9 mouse cellular contexts compared by ENCODE assay signal in genomic region chr11:115277604-115277975, GRCm38 (mm10). TPM values are rescaled to one million over a fixed set of nuclear protein-coding genes. Genes with fewer than 3 reads are reported as not detected.
DNase-seq lines count a peak whose midpoint lies in the region; ATAC-seq and TF ChIP-seq lines count a peak whose summit lies in the region.
"Had no signal": no experiment of that assay in that cellular context is flagged by ENCODE, and none has a peak within 500 bp of the region (broad histone marks: within the 10 kb centered on the region; RNA-seq: fewer than 3 reads in every experiment).

No protein-coding gene starts in this region.

- WGBS in embryonic facial prominence, embryonic 11.5 days = 18% methylated on average over 7 of the region's 7 CpGs
- WGBS in intestine, embryonic 14.5 days = 19% methylated on average over 7 of the region's 7 CpGs
- 24% methylated on average over 7 of the region's 7 CpGs for WGBS in neural tube, embryonic 12.5 days

- no peaks in the 10 kb centered on the region for H3K9me3 ChIP-seq in embryonic facial prominence, embryonic 11.5 days (replicated peaks; ENCODE audit: control insufficient read depth, low read length)
- H3K9me3 ChIP-seq in intestine, embryonic 14.5 days (ENCODE audit: control insufficient read depth, low read length) = no peaks in the 10 kb centered on the region
- H3K9me3 ChIP-seq in neural tube, embryonic 12.5 days = no peaks in the 10 kb centered on the region

- no peak for TF ChIP-seq CTCF in left cerebral cortex, adult 2 months (IDR thresholded peaks at IDR 0.05)

- H3K27me3 ChIP-seq in embryonic facial prominence, embryonic 11.5 days (ENCODE audit: control insufficient read depth, insufficient read depth, low read length) = no peaks in the 10 kb centered on the region
- H3K27me3 ChIP-seq in intestine, embryonic 14.5 days (replicated peaks; ENCODE audit: control insufficient read depth, insufficient read depth, low read length) = no peaks in the 10 kb centered on the region
- H3K27me3 ChIP-seq in neural tube, embryonic 12.5 days (replicated peaks) = no peaks in the 10 kb centered on the region

- H3K4me3 ChIP-seq in left cerebral cortex, adult 2 months = peak overlapping the region; percentile 75
- peak overlapping the region; percentile 59 for H3K4me3 ChIP-seq in embryonic facial prominence, embryonic 11.5 days (ENCODE audit: low read depth, low read length)
- peak overlapping the region; percentile 70 for H3K4me3 ChIP-seq in intestine, embryonic 14.5 days (ENCODE audit: low read depth, low read length)
- peak overlapping the region; percentile 55 for H3K4me3 ChIP-seq in neural tube, embryonic 12.5 days

- no peaks in the 10 kb centered on the region; the same call in none of the 2 replicates for H3K4me1 ChIP-seq in embryonic facial prominence, embryonic 11.5 days (ENCODE audit: control insufficient read depth, insufficient read depth, low read length)
- H3K4me1 ChIP-seq in intestine, embryonic 14.5 days (replicated peaks; ENCODE audit: control insufficient read depth, insufficient read depth, low read length) = peaks cover 13% of the 10 kb centered on the region; the same call in 1 of the 2 replicates
- peaks cover 22% of the 10 kb centered on the region for H3K4me1 ChIP-seq in neural tube, embryonic 12.5 days

- intact Hi-C loops in left cerebral cortex, adult 2 months (cut with DNase I) = no loop called here
- intact Hi-C loops in left cerebral cortex, postnatal 36 days (cut with DNase I) = no loop called here

- ATAC-seq in embryonic facial prominence, embryonic 11.5 days (replicated peaks; ENCODE audit: insufficient number of reproducible peaks, low FRiP score, low TSS enrichment, low read depth) = no peak
- no peak for ATAC-seq in intestine, embryonic 14.5 days (replicated peaks; ENCODE audit: low FRiP score, low TSS enrichment, low read depth)
- ATAC-seq in neural tube, embryonic 12.5 days (ENCODE audit: low FRiP score, low read depth) = no peak
- no peak for ATAC-seq in granulocyte monocyte progenitor cell, adult 5-6 weeks (replicated peaks; ENCODE audit: poor library complexity, severe bottlenecking)

- no peaks in the 10 kb centered on the region for H3K36me3 ChIP-seq in embryonic facial prominence, embryonic 11.5 days (replicated peaks; ENCODE audit: control insufficient read depth, insufficient read depth, low read depth, low read length)
- H3K36me3 ChIP-seq in intestine, embryonic 14.5 days (ENCODE audit: control insufficient read depth, insufficient read depth, low read length) = no peaks in the 10 kb centered on the region
- no peaks in the 10 kb centered on the region for H3K36me3 ChIP-seq in neural tube, embryonic 12.5 days

- peak overlapping the region; percentile 93 for H3K27ac ChIP-seq in left cerebral cortex, adult 2 months
- no peak overlapping the region for H3K27ac ChIP-seq in embryonic facial prominence, embryonic 11.5 days (replicated peaks; ENCODE audit: low read depth, low read length)
- H3K27ac ChIP-seq in intestine, embryonic 14.5 days (ENCODE audit: low read depth) = peak overlapping the region; percentile 71; the same call in 1 of the 2 replicates
- no peak overlapping the region for H3K27ac ChIP-seq in neural tube, embryonic 12.5 days

- H3K9ac ChIP-seq in embryonic facial prominence, embryonic 11.5 days (replicated peaks; ENCODE audit: low read length) = peak overlapping the region; percentile 68
- H3K9ac ChIP-seq in intestine, embryonic 14.5 days (ENCODE audit: low read length) = peak overlapping the region; percentile 55
- peak overlapping the region; percentile 45 for H3K9ac ChIP-seq in neural tube, embryonic 12.5 days

- peak overlapping the region; percentile 66 for H3K4me2 ChIP-seq in embryonic facial prominence, embryonic 11.5 days (ENCODE audit: low read depth, low read length)
- peak overlapping the region; percentile 68 for H3K4me2 ChIP-seq in intestine, embryonic 14.5 days (ENCODE audit: low read length)
- peak overlapping the region; percentile 70 for H3K4me2 ChIP-seq in neural tube, embryonic 12.5 days (replicated peaks)

- DNase-seq in left cerebral cortex, adult 2 months (ENCODE audit: extremely low spot score in 1 of 2, low spot score in 2 of 2) = no peak
- no peak for DNase-seq in left cerebral cortex, adult 9 months (ENCODE audit: low spot score in 2 of 2)
- no peak for DNase-seq in embryonic facial prominence, embryonic 11.5 days (ENCODE audit: low spot score)
- no peak for DNase-seq in intestine, embryonic 14.5 days (ENCODE audit: low spot score)
- DNase-seq in left cerebral cortex, postnatal 36 days (ENCODE audit: low spot score in 2 of 2) = no peak
- no peak for DNase-seq in thymus, postnatal 36 days

RNA-seq across cellular contexts. Expression of gene Fdxr, which starts 0.7 kb away (rescaled TPM):
- total RNA-seq in left cerebral cortex, adult 2 months (2021) = 10 to 100 TPM; 15.9 to 17.9 TPM
- 12.4 and 12.5 TPM in 2 replicates for polyA plus RNA-seq in embryonic facial prominence, embryonic 11.5 days (2014; fragmentation: Nextera tagmentation; extraction: Ambion mirVana)
- 11.3 and 14.2 TPM in 2 replicates for polyA plus RNA-seq in intestine, embryonic 14.5 days (2014; fragmentation: Nextera tagmentation; extraction: Ambion mirVana)
- polyA plus RNA-seq in neural tube, embryonic 12.5 days (2016; fragmentation: Nextera tagmentation; extraction: Ambion mirVana) = 16.4 and 18.9 TPM in 2 replicates
- 10 to 100 TPM; 14.2 to 22.5 TPM for total RNA-seq in left cerebral cortex, postnatal 36 days (2021)
- 23.9 and 26.4 TPM in 2 replicates for total RNA-seq in granulocyte monocyte progenitor cell, adult 5-6 weeks (2014; fragmentation: Nextera tagmentation)
- 9.7 and 14.2 TPM in 2 replicates for total RNA-seq in granulocyte monocyte progenitor cell, adult 5-6 weeks (2017)

RNA-seq across cellular contexts. Expression of gene Grin2c, which starts 10.5 kb away (rescaled TPM):
- total RNA-seq in left cerebral cortex, adult 2 months (2021) = 10 to 100 TPM; 37.4 to 40.0 TPM
- polyA plus RNA-seq in embryonic facial prominence, embryonic 11.5 days (2014; fragmentation: Nextera tagmentation; extraction: Ambion mirVana) = 0.04 and 0.06 TPM in 2 replicates
- not detected in 2 replicates for polyA plus RNA-seq in intestine, embryonic 14.5 days (2014; fragmentation: Nextera tagmentation; extraction: Ambion mirVana)
- polyA plus RNA-seq in neural tube, embryonic 12.5 days (2016; fragmentation: Nextera tagmentation; extraction: Ambion mirVana) = 0.96 and 1.0 TPM in 2 replicates
- total RNA-seq in left cerebral cortex, postnatal 36 days (2021) = 10 to 100 TPM; 38.6 to 42.5 TPM
- total RNA-seq in granulocyte monocyte progenitor cell, adult 5-6 weeks (2014; fragmentation: Nextera tagmentation) = not detected in 2 replicates
- total RNA-seq in granulocyte monocyte progenitor cell, adult 5-6 weeks (2017) = not detected in 2 replicates

RNA-seq across cellular contexts. Expression of gene Fads6, which starts 19.9 kb away (rescaled TPM):
- total RNA-seq in left cerebral cortex, adult 2 months (2021) = 10 to 100 TPM; 11.4 to 13.5 TPM
- polyA plus RNA-seq in embryonic facial prominence, embryonic 11.5 days (2014; fragmentation: Nextera tagmentation; extraction: Ambion mirVana) = 0.14 and 0.28 TPM in 2 replicates
- polyA plus RNA-seq in intestine, embryonic 14.5 days (2014; fragmentation: Nextera tagmentation; extraction: Ambion mirVana) = 1.4 and 1.6 TPM in 2 replicates
- 0.34 and 0.46 TPM in 2 replicates for polyA plus RNA-seq in neural tube, embryonic 12.5 days (2016; fragmentation: Nextera tagmentation; extraction: Ambion mirVana)
- total RNA-seq in left cerebral cortex, postnatal 36 days (2021) = 10 to 100 TPM; 12.7 to 13.0 TPM
- total RNA-seq in granulocyte monocyte progenitor cell, adult 5-6 weeks (2014; fragmentation: Nextera tagmentation) = 1.2 and 1.3 TPM in 2 replicates
- 1.4 and 2.9 TPM in 2 replicates for total RNA-seq in granulocyte monocyte progenitor cell, adult 5-6 weeks (2017)

RNA-seq across cellular contexts. Expression of gene Otop2, which starts 29.4 kb away (rescaled TPM):
- 1 to 10 TPM; 1.4 to 2.7 TPM for total RNA-seq in left cerebral cortex, adult 2 months (2021)
- not detected in 2 replicates for polyA plus RNA-seq in embryonic facial prominence, embryonic 11.5 days (2014; fragmentation: Nextera tagmentation; extraction: Ambion mirVana)
- polyA plus RNA-seq in intestine, embryonic 14.5 days (2014; fragmentation: Nextera tagmentation; extraction: Ambion mirVana) = not detected in 2 replicates
- not detected in 2 replicates for polyA plus RNA-seq in neural tube, embryonic 12.5 days (2016; fragmentation: Nextera tagmentation; extraction: Ambion mirVana)
- total RNA-seq in left cerebral cortex, postnatal 36 days (2021) = 1 to 10 TPM; 1.1 to 2.1 TPM
- total RNA-seq in granulocyte monocyte progenitor cell, adult 5-6 weeks (2014; fragmentation: Nextera tagmentation) = not detected in 2 replicates
- not detected in 2 replicates for total RNA-seq in granulocyte monocyte progenitor cell, adult 5-6 weeks (2017)
- polyA plus RNA-seq: urinary bladder, adult 2 months had no signal

RNA-seq across cellular contexts. Expression of gene Ush1g, which starts 44.3 kb away (rescaled TPM):
- under 1 TPM; 0.36 to 0.44 TPM for total RNA-seq in left cerebral cortex, adult 2 months (2021)
- polyA plus RNA-seq in embryonic facial prominence, embryonic 11.5 days (2014; fragmentation: Nextera tagmentation; extraction: Ambion mirVana) = not detected in 2 replicates
- 0.14 TPM in 1 of 2 replicates, not detected in the other for polyA plus RNA-seq in intestine, embryonic 14.5 days (2014; fragmentation: Nextera tagmentation; extraction: Ambion mirVana)
- polyA plus RNA-seq in neural tube, embryonic 12.5 days (2016; fragmentation: Nextera tagmentation; extraction: Ambion mirVana) = 0.08 and 0.28 TPM in 2 replicates
- total RNA-seq in left cerebral cortex, postnatal 36 days (2021) = under 1 TPM; 0.39 to 0.49 TPM
- not detected in 2 replicates for total RNA-seq in granulocyte monocyte progenitor cell, adult 5-6 weeks (2014; fragmentation: Nextera tagmentation)
- total RNA-seq in granulocyte monocyte progenitor cell, adult 5-6 weeks (2017) = not detected in 2 replicates
- polyA plus RNA-seq: urinary bladder, adult 2 months had no signal

Comparison
In these comparisons a context has a peak if more than half of its experiments do, and no peak if none do; other contexts are left out.
1. H3K27ac ChIP-seq: peak in left cerebral cortex, adult 2 months (single experiment) and intestine, embryonic 14.5 days (single experiment); none in embryonic facial prominence, embryonic 11.5 days (single experiment) and neural tube, embryonic 12.5 days (single experiment).
2. RNA of gene Grin2c, which starts 10.5 kb away (total RNA-seq): 38.6 to 42.5 TPM in left cerebral cortex, postnatal 36 days and 37.4 to 40.0 TPM in left cerebral cortex, adult 2 months; not detected in granulocyte monocyte progenitor cell, adult 5-6 weeks; every median in the first group is over 10 times any median in the second.
3. Peak in every context shown above with its lines, with median percentiles within 50 percentile points of each other: H3K4me3 ChIP-seq, H3K4me2 ChIP-seq and H3K9ac ChIP-seq.